Mouse (Mus musculus) granulocyte monocyte progenitor cell, adult 5-6 weeks (primary cell): ENCODE data around the gene Zfr2. TPM values are rescaled to one million over a fixed set of nuclear protein-coding genes. Genes with fewer than 3 reads are reported as not detected.

Source experiments
- ATAC-seq: replicated peaks from 2 replicates; pipeline ENCODE4 v1.8.0; 2016; ENCODE audit warnings: mild to moderate bottlenecking, moderate TSS enrichment, inconsistent platforms; ENCODE audit not compliant: poor library complexity, severe bottlenecking
- total RNA-seq, 2 experiments: library from RNA; stranded (forward) in 1 of 2; stranded (reverse) in 1 of 2; fragments of 200-712, 200-1000 nt in 1 of 2; fragments of >200 nt in 1 of 2; fragmentation: Nextera tagmentation in 1 of 2; gene quantifications; 2 replicates each; pipeline ENCODE4 v1.2.3; 2014 to 2017

Zfr2 gene
- total RNA-seq, 2 experiments from 2014 or later, result not detected

GRCm38 (mm10) chr10:81300352-81300907 is 67.5 kb downstream of the Zfr2 start:
- ATAC-seq, result no peak

GRCm38 (mm10) chr10:81301321-81301720 is 68.4 kb downstream of the Zfr2 start:
- no peak for ATAC-seq

Other genes starting within 250 kb of the Zfr2 start
Only the 30 nearest of the 32 such genes appear.
- 0.30 and 1.5 TPM in 2 replicates for gene Gng7, start 218.2 kb upstream of the Zfr2 start, total RNA-seq (2014; fragmentation: Nextera tagmentation)
- gene Gng7, start 218.2 kb upstream of the Zfr2 start, total RNA-seq (2017), result 0.09 and 0.46 TPM in 2 replicates
- gene Diras1, start 207.5 kb upstream of the Zfr2 start, total RNA-seq (2014; fragmentation: Nextera tagmentation), result not detected in 2 replicates
- not detected in 2 replicates for gene Diras1, start 207.5 kb upstream of the Zfr2 start, total RNA-seq (2017)
- 3.1 and 5.9 TPM in 2 replicates for gene Slc39a3, start 195.7 kb upstream of the Zfr2 start, total RNA-seq (2014; fragmentation: Nextera tagmentation)
- gene Slc39a3, start 195.7 kb upstream of the Zfr2 start, total RNA-seq (2017), result 4.3 and 5.3 TPM in 2 replicates
- 33.8 and 47.9 TPM in 2 replicates for gene Sgta, start 173.0 kb upstream of the Zfr2 start, total RNA-seq (2014; fragmentation: Nextera tagmentation)
- gene Sgta, start 173.0 kb upstream of the Zfr2 start, total RNA-seq (2017), result 37.5 and 41.7 TPM in 2 replicates
- 23.3 and 24.4 TPM in 2 replicates for gene Thop1, start 163.1 kb upstream of the Zfr2 start, total RNA-seq (2014; fragmentation: Nextera tagmentation)
- 24.7 and 26.3 TPM in 2 replicates for gene Thop1, start 163.1 kb upstream of the Zfr2 start, total RNA-seq (2017)
- 0.43 TPM in 1 of 2 replicates, not detected in the other for gene Creb3l3, start 134.3 kb upstream of the Zfr2 start, total RNA-seq (2014; fragmentation: Nextera tagmentation)
- gene Creb3l3, start 134.3 kb upstream of the Zfr2 start, total RNA-seq (2017), result 0.86 and 1.3 TPM in 2 replicates
- 35.0 and 72.7 TPM in 2 replicates for gene Map2k2, start 127.2 kb upstream of the Zfr2 start, total RNA-seq (2014; fragmentation: Nextera tagmentation)
- 46.7 and 50.8 TPM in 2 replicates for gene Map2k2, start 127.2 kb upstream of the Zfr2 start, total RNA-seq (2017)
- gene Zbtb7a, start 97.9 kb upstream of the Zfr2 start, total RNA-seq (2014; fragmentation: Nextera tagmentation), result 16.1 and 20.6 TPM in 2 replicates
- 7.1 and 8.0 TPM in 2 replicates for gene Zbtb7a, start 97.9 kb upstream of the Zfr2 start, total RNA-seq (2017)
- 6.3 and 22.9 TPM in 2 replicates for gene Pias4, start 65.2 kb upstream of the Zfr2 start, total RNA-seq (2014; fragmentation: Nextera tagmentation)
- 7.8 and 8.1 TPM in 2 replicates for gene Pias4, start 65.2 kb upstream of the Zfr2 start, total RNA-seq (2017)
- gene Eef2, start 56.5 kb upstream of the Zfr2 start, total RNA-seq (2014; fragmentation: Nextera tagmentation), result 843 and 1,029 TPM in 2 replicates
- gene Eef2, start 56.5 kb upstream of the Zfr2 start, total RNA-seq (2017), result 1,504 and 1,576 TPM in 2 replicates
- gene Dapk3, start 50.1 kb upstream of the Zfr2 start, total RNA-seq (2014; fragmentation: Nextera tagmentation), result 25.7 and 40.8 TPM in 2 replicates
- 20.5 and 33.0 TPM in 2 replicates for gene Dapk3, start 50.1 kb upstream of the Zfr2 start, total RNA-seq (2017)
- not detected in 2 replicates for gene 4930442H23Rik, start 49.3 kb upstream of the Zfr2 start, total RNA-seq (2014; fragmentation: Nextera tagmentation)
- not detected in 2 replicates for gene 4930442H23Rik, start 49.3 kb upstream of the Zfr2 start, total RNA-seq (2017)
- gene Nmrk2, start 31.1 kb upstream of the Zfr2 start, total RNA-seq (2014; fragmentation: Nextera tagmentation), result not detected in 2 replicates
- not detected in 2 replicates for gene Nmrk2, start 31.1 kb upstream of the Zfr2 start, total RNA-seq (2017)
- not detected in 2 replicates for gene Atcay, start 2.3 kb upstream of the Zfr2 start, total RNA-seq (2014; fragmentation: Nextera tagmentation)
- not detected in 2 replicates for gene Atcay, start 2.3 kb upstream of the Zfr2 start, total RNA-seq (2017)
- gene Matk, start 19.8 kb downstream of the Zfr2 start, total RNA-seq (2014; fragmentation: Nextera tagmentation), result 16.8 and 35.6 TPM in 2 replicates
- 39.1 and 43.9 TPM in 2 replicates for gene Matk, start 19.8 kb downstream of the Zfr2 start, total RNA-seq (2017)
- gene Mrpl54, start 33.8 kb downstream of the Zfr2 start, total RNA-seq (2014; fragmentation: Nextera tagmentation), result 94.0 and 105 TPM in 2 replicates
- 161 and 185 TPM in 2 replicates for gene Mrpl54, start 33.8 kb downstream of the Zfr2 start, total RNA-seq (2017)
- 19.7 and 29.1 TPM in 2 replicates for gene Apba3, start 33.8 kb downstream of the Zfr2 start, total RNA-seq (2014; fragmentation: Nextera tagmentation)
- gene Apba3, start 33.8 kb downstream of the Zfr2 start, total RNA-seq (2017), result 14.2 and 19.9 TPM in 2 replicates
- 1.0 and 8.4 TPM in 2 replicates for gene Tjp3, start 58.4 kb downstream of the Zfr2 start, total RNA-seq (2014; fragmentation: Nextera tagmentation)
- 1.3 and 6.2 TPM in 2 replicates for gene Tjp3, start 58.4 kb downstream of the Zfr2 start, total RNA-seq (2017)
- gene Pip5k1c, start 59.8 kb downstream of the Zfr2 start, total RNA-seq (2014; fragmentation: Nextera tagmentation), result 32.4 and 42.7 TPM in 2 replicates
- gene Pip5k1c, start 59.8 kb downstream of the Zfr2 start, total RNA-seq (2017), result 24.7 and 32.7 TPM in 2 replicates
- 16.2 and 16.3 TPM in 2 replicates for gene Cactin, start 87.9 kb downstream of the Zfr2 start, total RNA-seq (2014; fragmentation: Nextera tagmentation)
- 19.4 and 26.5 TPM in 2 replicates for gene Cactin, start 87.9 kb downstream of the Zfr2 start, total RNA-seq (2017)
- gene Tbxa2r, start 95.6 kb downstream of the Zfr2 start, total RNA-seq (2014; fragmentation: Nextera tagmentation), result not detected in 2 replicates
- gene Tbxa2r, start 95.6 kb downstream of the Zfr2 start, total RNA-seq (2017), result 0.09 TPM in 1 of 2 replicates, not detected in the other
- gene Gipc3, start 110.1 kb downstream of the Zfr2 start, total RNA-seq (2014; fragmentation: Nextera tagmentation), result not detected in 2 replicates
- gene Gipc3, start 110.1 kb downstream of the Zfr2 start, total RNA-seq (2017), result not detected in 2 replicates
- gene Hmg20b, start 117.3 kb downstream of the Zfr2 start, total RNA-seq (2014; fragmentation: Nextera tagmentation), result 19.1 and 43.4 TPM in 2 replicates
- gene Hmg20b, start 117.3 kb downstream of the Zfr2 start, total RNA-seq (2017), result 29.8 and 35.5 TPM in 2 replicates
- gene Mfsd12, start 124.3 kb downstream of the Zfr2 start, total RNA-seq (2014; fragmentation: Nextera tagmentation), result 12.0 and 17.5 TPM in 2 replicates
- gene Mfsd12, start 124.3 kb downstream of the Zfr2 start, total RNA-seq (2017), result 10.8 and 11.5 TPM in 2 replicates
- gene 4930404N11Rik, start 132.7 kb downstream of the Zfr2 start, total RNA-seq (2014; fragmentation: Nextera tagmentation), result not detected in 2 replicates
- gene 4930404N11Rik, start 132.7 kb downstream of the Zfr2 start, total RNA-seq (2017), result 0.10 and 0.26 TPM in 2 replicates
- gene Fzr1, start 145.4 kb downstream of the Zfr2 start, total RNA-seq (2014; fragmentation: Nextera tagmentation), result 14.8 and 17.0 TPM in 2 replicates
- gene Fzr1, start 145.4 kb downstream of the Zfr2 start, total RNA-seq (2017), result 13.5 and 15.3 TPM in 2 replicates
- gene Dohh, start 151.3 kb downstream of the Zfr2 start, total RNA-seq (2014; fragmentation: Nextera tagmentation), result 12.2 and 34.9 TPM in 2 replicates
- 41.8 and 46.2 TPM in 2 replicates for gene Dohh, start 151.3 kb downstream of the Zfr2 start, total RNA-seq (2017)
- 4.0 TPM in 1 of 2 replicates, not detected in the other for gene Gm48551, start 151.3 kb downstream of the Zfr2 start, total RNA-seq (2014; fragmentation: Nextera tagmentation)
- gene Gm48551, start 151.3 kb downstream of the Zfr2 start, total RNA-seq (2017), result 0.30 TPM in 1 of 2 replicates, not detected in the other
- 2.2 TPM in 1 of 2 replicates, not detected in the other for gene Gm48552, start 155.8 kb downstream of the Zfr2 start, total RNA-seq (2014; fragmentation: Nextera tagmentation)
- gene Gm48552, start 155.8 kb downstream of the Zfr2 start, total RNA-seq (2017), result not detected in 2 replicates
- gene Smim24, start 159.9 kb downstream of the Zfr2 start, total RNA-seq (2014; fragmentation: Nextera tagmentation), result 37.5 and 43.6 TPM in 2 replicates
- gene Smim24, start 159.9 kb downstream of the Zfr2 start, total RNA-seq (2017), result 11.5 and 13.3 TPM in 2 replicates